Mouse (Mus musculus) lung, postnatal 36 days (tissue): ENCODE measurements around the gene Olfr330.
"Not testable (repeated sequence)": the region's sequence is repeated elsewhere in the genome, so short reads cannot be mapped to it uniquely, and the experiment has no call there.

ENCODE experiments used
- DNase-seq: peaks from one replicate; pipeline ENCODE4 v3.0.0; 2022; ENCODE audit warnings: mixed read lengths

The Olfr330 gene

DNA sequence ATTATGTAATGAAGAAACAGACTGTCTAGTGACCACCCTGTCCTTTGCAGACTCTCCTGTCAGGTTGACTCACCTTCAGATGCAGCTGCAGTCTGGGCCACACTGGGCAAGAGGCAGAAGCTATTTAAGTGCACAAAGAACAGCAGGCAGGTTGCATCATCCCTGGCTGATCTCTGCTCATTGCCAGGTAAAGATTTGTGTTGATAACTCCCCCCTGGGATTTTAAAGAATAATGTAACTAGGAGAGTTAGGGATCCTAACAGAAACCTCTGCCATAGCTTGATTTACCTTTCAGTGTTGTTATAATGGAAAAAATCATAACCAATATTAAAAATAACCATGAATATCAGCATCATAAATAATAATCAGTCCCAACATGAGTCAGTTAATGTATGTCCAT lies at the start of gene Olfr330:
Gene Olfr330 (minus strand): TSS at position 101 of the 400 bp plus-strand sequence.
- not testable (repeated sequence) for DNase-seq

- no peak for DNase-seq
Measured at GRCm38 (mm10) chr11:58578636-58579035, 44.0 kb upstream of the Olfr330 start.

DNA sequence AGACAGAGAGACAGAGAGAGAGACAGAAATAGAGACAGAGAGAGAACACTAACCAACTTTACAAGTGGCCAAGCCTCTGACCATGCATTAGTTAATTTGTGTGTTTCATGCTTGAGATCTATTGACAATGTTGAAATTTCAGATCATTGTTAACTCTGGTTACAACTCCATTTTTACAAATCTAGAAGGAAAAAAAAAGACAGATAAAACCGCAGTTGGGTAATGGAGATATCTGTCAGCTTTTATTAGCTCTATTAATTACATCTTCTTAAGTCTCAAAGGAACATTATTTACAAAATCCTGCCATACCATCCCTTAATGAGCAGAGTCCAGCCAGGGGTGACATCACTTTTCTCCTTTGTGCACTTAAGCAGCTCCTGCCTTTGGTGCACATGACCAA lies 42.8 kb upstream of the Olfr330 start, which contains the start of gene Olfr325:
Gene Olfr325 (plus strand): TSS at position 301 of the 400 bp plus-strand sequence.
- DNase-seq: no peak

GRCm38 (mm10) chr11:58570405-58570804 lies 35.8 kb upstream of the Olfr330 start, which contains the start of gene Olfr224:
Gene Olfr224, minus strand, starts transcription at chr11:58570553.
- peak; percentile 4 for DNase-seq

- no peak for DNase-seq
Measured at GRCm38 (mm10) chr11:58555536-58555935, 20.9 kb upstream of the Olfr330 start, which contains the start of gene Olfr328. Gene Olfr328, minus strand, starts transcription at chr11:58555636.

- DNase-seq: no peak
Measured at GRCm38 (mm10) chr11:58546322-58546721, 11.7 kb upstream of the Olfr330 start, which contains the start of gene Olfr329-ps. Gene Olfr329-ps, minus strand, starts transcription at chr11:58546422.

DNA sequence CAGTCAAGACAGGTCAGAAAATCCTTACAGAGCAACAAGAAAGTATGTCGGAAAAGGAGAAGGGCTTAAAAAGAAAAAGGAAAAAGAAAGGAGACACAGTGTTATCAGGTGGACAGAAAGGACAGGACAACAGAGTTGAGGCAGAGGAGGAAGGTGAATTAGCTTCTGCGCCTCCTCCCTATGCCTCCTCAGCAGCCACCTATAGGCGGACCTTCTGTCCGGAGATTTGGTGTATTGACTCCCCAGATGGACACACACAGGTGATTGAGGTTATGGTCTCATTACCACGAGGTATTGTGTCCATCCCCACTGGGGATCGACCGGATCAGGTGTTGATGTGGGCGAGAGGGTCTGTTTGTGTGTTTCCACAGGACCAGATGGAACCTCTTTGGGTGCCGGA lies 14.9 kb downstream of the Olfr330 start:
- DNase-seq: peak; percentile 3

DNA sequence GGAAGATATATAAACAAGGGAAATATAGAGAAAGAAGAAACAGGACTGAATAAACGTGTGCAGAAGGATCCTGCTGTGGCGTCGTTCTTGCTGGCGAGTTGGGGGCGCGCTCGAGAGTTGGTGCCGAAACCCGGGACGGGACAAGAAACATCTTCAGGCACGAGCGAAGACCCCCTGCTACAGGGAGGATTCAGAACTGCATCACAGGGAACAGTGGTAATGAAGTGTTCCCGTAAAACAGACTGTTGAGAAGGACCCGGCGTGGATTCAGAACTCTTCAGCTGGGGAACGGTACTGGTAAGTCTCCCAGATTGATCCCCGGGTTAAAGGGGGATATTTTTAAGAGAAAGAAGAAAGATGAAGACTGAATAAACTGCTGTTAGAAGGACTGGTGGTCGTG lies 15.7 kb downstream of the Olfr330 start:
- DNase-seq: peak; percentile 35

- DNase-seq: not testable (repeated sequence)
Measured at GRCm38 (mm10) chr11:58509058-58509457, 25.6 kb downstream of the Olfr330 start.

- not testable (repeated sequence) for DNase-seq
Measured at GRCm38 (mm10) chr11:58502472-58502871, 32.2 kb downstream of the Olfr330 start, which contains the start of gene Olfr331. Gene Olfr331, minus strand, starts transcription at chr11:58502572.

DNA sequence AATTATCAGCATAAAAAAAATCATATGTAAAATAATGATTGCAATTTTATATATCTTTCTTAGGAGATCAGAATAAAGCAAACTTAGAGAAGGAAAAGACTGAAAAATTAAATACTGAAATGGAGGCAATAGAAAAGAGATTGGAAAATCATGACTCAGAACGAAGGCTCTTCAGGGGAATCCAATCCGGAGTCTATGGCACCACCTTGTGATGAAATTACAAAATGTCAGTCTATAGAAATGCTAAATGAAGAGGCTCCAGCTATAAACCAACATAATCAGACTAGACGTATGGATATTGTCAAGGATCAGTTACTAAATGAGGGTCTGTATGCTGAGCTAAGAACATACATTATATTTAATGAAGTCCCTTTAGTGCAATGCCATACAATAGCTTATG lies 35.3 kb downstream of the Olfr330 start:
- no peak for DNase-seq

DNA sequence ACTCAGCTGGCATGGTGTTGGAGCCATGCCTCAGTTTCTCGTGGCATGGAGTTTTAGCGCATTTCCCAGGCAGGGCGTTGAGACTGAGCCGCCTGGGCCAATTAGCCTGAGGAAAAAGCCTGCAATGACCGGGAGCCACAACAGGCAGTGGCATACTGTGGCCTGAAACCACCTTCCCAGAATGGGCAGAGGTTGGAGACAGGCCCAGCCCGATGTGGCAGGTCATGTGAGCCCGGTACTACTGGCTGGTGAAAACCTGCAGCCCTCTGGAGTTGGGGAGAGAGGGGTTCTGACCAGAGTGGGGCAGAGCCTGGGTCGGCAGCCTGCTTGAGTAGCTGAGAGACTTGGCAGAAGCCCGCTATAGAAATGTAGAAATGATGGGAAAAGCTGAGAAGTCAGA lies 35.9 kb downstream of the Olfr330 start:
- no peak for DNase-seq

GRCm38 (mm10) chr11:58492455-58492854 lies 42.2 kb downstream of the Olfr330 start, which contains the start of gene Olfr332:
Gene Olfr332, minus strand, starts transcription at chr11:58492555.
- no peak for DNase-seq
